Mouse (Mus musculus) liver, embryonic 11.5 days (tissue): ENCODE measurements at regions not wholly inside any gene's neighbourhood (a gene's known extent, or its start where the extent isn't known, plus 50 kb on each side); places are given as distances from the start of the nearest gene placed in this dataset.
A peak's percentile ranks its signal among the peaks of the same experiment; 100 is the strongest.
"Not testable (repeated sequence)": the region's sequence is repeated elsewhere in the genome, so short reads cannot be mapped to it uniquely, and the experiment has no call there.

Experiments used
- ATAC-seq: fragments of 200-750 bp; cut with Nextera tagmentation; replicated peaks from 2 replicates; pipeline ENCODE4 v1.8.0; 2017; ENCODE audit warnings: moderate number of reproducible peaks, mild to moderate bottlenecking, moderate TSS enrichment, moderate library complexity; ENCODE audit not compliant: low FRiP score
- DNase-seq: peaks from one replicate; pipeline ENCODE4 v3.0.0-alpha.2; 2017; ENCODE audit warnings: low spot score
- H3K27ac ChIP-seq: fragments of 300-500 bp; sonication (generic); 2 replicates; pipeline ENCODE4 v1.5.1; 2014; ENCODE audit warnings: mild to moderate bottlenecking, low read depth, low read length, control low read depth
- H3K27me3 ChIP-seq: fragments of 300-500 bp; sonication (generic); replicated peaks from 2 replicates; pipeline ENCODE4 v1.6.1; 2014; ENCODE audit warnings: low read length, mixed read lengths; ENCODE audit not compliant: control insufficient read depth, insufficient read depth
- H3K36me3 ChIP-seq: fragments of 300-500 bp; sonication (generic); 2 replicates; pipeline ENCODE4 v1.6.1; 2014; ENCODE audit warnings: mild to moderate bottlenecking, low read length, moderate library complexity, mixed read lengths; ENCODE audit not compliant: control insufficient read depth, insufficient read depth
- H3K4me1 ChIP-seq: fragments of 300-500 bp; sonication (generic); replicated peaks from 2 replicates; pipeline ENCODE4 v1.6.1; 2014; ENCODE audit warnings: low read length, mixed read lengths; ENCODE audit not compliant: control insufficient read depth, insufficient read depth
- H3K4me2 ChIP-seq: fragments of 300-500 bp; sonication (generic); 2 replicates; pipeline ENCODE4 v1.6.1; 2014; ENCODE audit warnings: mild to moderate bottlenecking, control low read depth, moderate library complexity
- H3K4me3 ChIP-seq: fragments of 300-500 bp; sonication (generic); 2 replicates; pipeline ENCODE4 v1.5.1; 2014; ENCODE audit warnings: low read depth, low read length, control low read depth
- H3K9ac ChIP-seq: fragments of 300-500 bp; sonication (generic); 2 replicates; pipeline ENCODE4 v1.6.1; 2014; ENCODE audit warnings: low read depth, low read length, control low read depth
- H3K9me3 ChIP-seq: fragments of 300-500 bp; sonication (generic); 2 replicates; pipeline ENCODE4 v1.6.1; 2016; ENCODE audit warnings: low read length, inconsistent platforms, mixed read lengths; ENCODE audit not compliant: control insufficient read depth
- WGBS: fragments of 180-500 bp; shearing (Covaris S2); extraction: QIAGEN DNeasy Blood & Tissue Kit; methylation state at CpG from one replicate; pipeline ENCODE4 v1.1.7; 2014; 5-methylcytosine and 5-hydroxymethylcytosine counted together

DNA sequence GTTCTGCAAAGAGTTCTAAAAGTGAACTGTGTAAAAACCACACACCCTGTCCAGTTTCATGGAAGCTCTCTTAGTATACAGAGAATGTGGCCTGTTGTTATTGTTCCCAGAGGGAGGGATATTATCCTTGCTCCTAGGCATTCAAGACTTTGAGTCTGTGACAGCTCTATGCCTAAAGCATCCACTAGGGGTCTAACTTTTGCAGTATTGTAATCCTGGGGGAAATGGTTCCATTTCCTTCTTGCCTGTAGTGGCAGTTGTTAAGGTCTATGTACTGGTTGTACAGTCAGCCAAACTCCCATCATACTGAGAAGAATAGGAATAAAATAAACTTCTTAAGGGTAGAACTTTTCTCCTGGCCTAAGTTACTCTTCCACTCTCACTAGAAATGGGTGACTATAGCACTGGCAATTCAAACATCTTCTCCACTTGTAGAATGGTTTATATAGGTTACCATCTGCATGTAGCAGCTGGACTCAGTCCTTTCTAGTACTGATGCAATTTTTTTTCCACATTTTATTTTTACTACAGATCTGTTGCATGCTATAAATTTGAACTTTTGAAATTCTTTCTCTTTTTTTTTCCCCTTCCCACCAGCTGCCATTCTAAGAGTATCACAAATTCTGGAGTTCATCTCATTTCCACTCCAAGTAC, 51.4 kb upstream of the Dpt start:
- no peaks in the 10 kb centered on the region for H3K27me3 ChIP-seq
- no peaks in the 10 kb centered on the region for H3K4me1 ChIP-seq
- H3K36me3 ChIP-seq = no peaks in the 10 kb centered on the region
- no peaks in the 10 kb centered on the region for H3K9me3 ChIP-seq
- H3K4me2 ChIP-seq = no peak overlapping the region
- no peak overlapping the region for H3K4me3 ChIP-seq
- DNase-seq (no peak), ATAC-seq (no peak)
- H3K27ac ChIP-seq = no peak overlapping the region
- no peak overlapping the region for H3K9ac ChIP-seq

DNA sequence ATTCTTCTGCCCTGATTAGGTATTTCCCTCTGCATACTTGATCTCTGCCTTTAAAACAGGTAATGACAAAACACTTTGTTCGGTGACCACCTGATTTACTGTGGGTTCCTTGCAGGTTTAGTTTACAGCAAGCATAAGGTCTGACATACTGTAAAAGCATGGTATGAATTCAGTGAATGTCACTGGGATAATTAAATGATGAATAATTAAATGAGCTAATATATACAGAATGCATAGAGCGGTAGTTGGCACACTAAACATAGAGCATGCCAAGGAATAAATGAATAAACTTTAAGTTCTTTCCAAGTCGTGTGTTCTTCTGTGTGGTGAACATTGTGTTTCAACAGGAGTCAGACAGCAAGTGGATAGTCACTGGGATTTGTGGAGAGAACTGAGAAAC, 51.9 kb upstream of the Dpt start:
- Histone ChIP-seq H3K9ac (no peak overlapping the region), H3K9me3 (no peaks in the 10 kb centered on the region), H3K4me1 (no peaks in the 10 kb centered on the region), H3K27ac (no peak overlapping the region), H3K36me3 (no peaks in the 10 kb centered on the region), H3K4me3 (no peak overlapping the region), H3K27me3 (no peaks in the 10 kb centered on the region), H3K4me2 (no peak overlapping the region)
- 70% methylated on average over 3 of the region's 3 CpGs for WGBS
- ATAC-seq = no peak
- no peak for DNase-seq

- not testable (repeated sequence) for DNase-seq, H3K27me3 ChIP-seq, H3K4me3 ChIP-seq, ATAC-seq, H3K9me3 ChIP-seq, H3K36me3 ChIP-seq, H3K27ac ChIP-seq, H3K4me2 ChIP-seq, H3K9ac ChIP-seq, H3K4me1 ChIP-seq
- 83% methylated on average over 8 of the region's 9 CpGs for WGBS
Measured at GRCm38 (mm10) chr1:164742897-164743296, 53.5 kb upstream of the Dpt start.

GRCm38 (mm10) chr1:164735646-164736045, 60.8 kb upstream of the Dpt start:
- DNase-seq = no peak
- no peaks in the 10 kb centered on the region for H3K9me3 ChIP-seq
- H3K27ac ChIP-seq = no peak overlapping the region
- H3K4me3 ChIP-seq = no peak overlapping the region
- H3K36me3 ChIP-seq = no peaks in the 10 kb centered on the region
- ATAC-seq = no peak
- 44% methylated on average over 1 of the region's 1 CpGs for WGBS
- no peak overlapping the region for H3K9ac ChIP-seq
- no peaks in the 10 kb centered on the region for H3K27me3 ChIP-seq
- no peak overlapping the region for H3K4me2 ChIP-seq
- no peaks in the 10 kb centered on the region for H3K4me1 ChIP-seq

- Histone ChIP-seq H3K9me3 (no peaks in the 10 kb centered on the region), H3K27me3 (no peaks in the 10 kb centered on the region), H3K4me1 (no peaks in the 10 kb centered on the region), H3K36me3 (no peaks in the 10 kb centered on the region), H3K4me3 (no peak overlapping the region), H3K9ac (no peak overlapping the region), H3K27ac (no peak overlapping the region), H3K4me2 (no peak overlapping the region)
- 85% methylated on average over 3 of the region's 3 CpGs for WGBS
- ATAC-seq (no peak), DNase-seq (no peak)
Measured at GRCm38 (mm10) chr1:164733741-164734140, 62.7 kb upstream of the Dpt start.

DNA sequence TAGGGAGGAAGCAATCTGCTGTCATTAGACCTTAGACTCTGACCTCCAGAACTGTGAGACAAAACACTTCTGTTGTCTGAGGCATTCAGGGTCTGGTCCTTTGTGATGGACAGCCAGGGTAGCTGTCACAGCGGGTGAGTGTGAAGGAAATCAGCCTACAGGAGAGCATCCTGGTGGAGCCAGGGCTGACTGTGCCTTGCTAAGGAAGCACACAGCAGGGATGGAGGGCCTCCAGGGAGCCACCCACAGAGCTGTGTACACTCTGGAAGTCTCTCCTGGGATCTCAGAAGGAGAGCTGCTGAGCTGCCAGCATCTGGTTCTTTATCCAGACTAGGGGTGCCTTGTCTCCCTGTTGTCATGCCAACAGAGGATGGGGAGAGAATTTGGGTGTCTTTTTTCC, 74.4 kb upstream of the Dpt start:
- no peaks in the 10 kb centered on the region for H3K36me3 ChIP-seq
- no peaks in the 10 kb centered on the region for H3K9me3 ChIP-seq
- 4% methylated on average over 1 of the region's 1 CpGs for WGBS
- H3K4me2 ChIP-seq = no peak overlapping the region
- no peak overlapping the region for H3K27ac ChIP-seq
- no peak overlapping the region for H3K4me3 ChIP-seq
- DNase-seq (no peak), ATAC-seq (no peak)
- no peaks in the 10 kb centered on the region for H3K27me3 ChIP-seq
- H3K4me1 ChIP-seq = no peaks in the 10 kb centered on the region
- H3K9ac ChIP-seq = no peak overlapping the region

DNA sequence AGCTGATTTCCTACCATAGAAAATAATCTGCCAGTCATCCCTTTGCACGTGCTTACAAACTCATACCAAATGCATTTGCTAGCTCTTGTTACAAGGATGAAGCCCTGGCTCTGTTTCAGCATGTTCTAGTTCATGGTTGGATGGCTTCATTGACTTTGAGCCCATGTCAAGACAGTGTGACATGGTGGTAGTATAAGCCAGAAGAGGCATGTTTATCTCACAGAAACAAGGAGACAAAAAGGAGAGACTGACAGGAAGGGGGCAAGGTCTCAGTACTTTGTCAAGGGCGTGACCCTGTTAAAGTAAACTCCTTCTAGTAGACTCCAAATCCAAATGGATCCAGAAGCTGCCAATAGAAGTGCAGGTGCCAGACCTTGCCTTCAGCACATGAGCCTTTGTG, 81.5 kb upstream of the Dpt start:
- DNase-seq (no peak), ATAC-seq (no peak)
- Histone ChIP-seq H3K9me3 (no peaks in the 10 kb centered on the region), H3K27me3 (no peaks in the 10 kb centered on the region), H3K36me3 (no peaks in the 10 kb centered on the region), H3K4me3 (no peak overlapping the region), H3K9ac (no peak overlapping the region), H3K4me2 (no peak overlapping the region), H3K27ac (no peak overlapping the region), H3K4me1 (no peaks in the 10 kb centered on the region)
- WGBS = 59% methylated on average over 2 of the region's 2 CpGs

DNA sequence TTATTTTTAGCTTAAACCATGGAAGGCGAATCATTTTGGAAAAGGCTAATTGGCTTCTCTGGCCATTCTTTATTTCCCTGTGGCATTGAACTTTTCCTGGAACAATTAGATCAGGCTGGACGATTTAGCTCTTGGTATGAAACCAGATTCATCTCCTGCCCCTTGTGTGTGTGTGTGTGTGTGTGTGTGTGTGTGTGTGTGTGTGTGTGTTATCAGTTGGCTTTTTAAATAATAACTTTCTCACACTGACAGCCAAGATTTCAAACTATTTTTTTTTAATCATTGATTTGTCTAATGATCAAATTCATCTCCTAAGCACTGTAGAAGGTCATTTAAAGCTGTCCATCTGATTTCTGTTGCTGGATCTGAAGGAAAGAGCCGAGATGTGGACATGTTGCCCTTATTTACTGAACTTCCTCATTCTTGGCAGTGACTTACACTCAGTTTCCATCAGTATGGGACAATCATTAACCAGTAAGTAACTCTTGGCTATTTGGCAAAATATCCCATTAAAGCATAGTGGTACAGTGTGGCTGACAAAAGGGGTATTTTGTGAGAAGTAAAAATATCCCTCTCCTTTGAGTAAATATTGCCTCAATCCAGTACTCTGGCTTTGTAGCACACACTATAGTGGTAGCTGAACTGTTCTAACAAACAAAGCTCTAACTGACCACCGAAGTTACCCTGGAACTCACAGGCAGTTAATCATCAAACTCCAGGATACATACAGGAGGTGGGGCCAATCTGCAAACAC, 82.5 kb upstream of the Dpt start:
- Histone ChIP-seq H3K27ac (no peak overlapping the region), H3K36me3 (no peaks in the 10 kb centered on the region), H3K9me3 (no peaks in the 10 kb centered on the region), H3K4me3 (no peak overlapping the region), H3K9ac (no peak overlapping the region), H3K4me2 (no peak overlapping the region), H3K4me1 (no peaks in the 10 kb centered on the region), H3K27me3 (no peaks in the 10 kb centered on the region)
- peak; percentile 52 for ATAC-seq
- WGBS = 67% methylated on average over 4 of the region's 4 CpGs
- no peak for DNase-seq

GRCm38 (mm10) chr1:164712514-164712913, 83.9 kb upstream of the Dpt start:
- ATAC-seq (no peak), DNase-seq (no peak)
- 85% methylated on average over 3 of the region's 3 CpGs for WGBS

More at GRCm38 (mm10) chr1:164712514-164712913, 83.9 kb upstream of the Dpt start:
- Histone ChIP-seq H3K27me3 (no peaks in the 10 kb centered on the region), H3K36me3 (no peaks in the 10 kb centered on the region), H3K27ac (no peak overlapping the region), H3K9me3 (no peaks in the 10 kb centered on the region), H3K9ac (no peak overlapping the region), H3K4me2 (no peak overlapping the region), H3K4me3 (no peak overlapping the region), H3K4me1 (no peaks in the 10 kb centered on the region)
